Mouse (Mus musculus) cerebellum, postnatal 25 days (tissue): ENCODE data around the gene Rnf19b.

ENCODE experiments used
- DNase-seq, 2 experiments: peaks; one replicate each; pipeline ENCODE4 v3.0.0; 2021; ENCODE audit warnings: mixed read lengths in 2 of 2

The Rnf19b gene

DNA sequence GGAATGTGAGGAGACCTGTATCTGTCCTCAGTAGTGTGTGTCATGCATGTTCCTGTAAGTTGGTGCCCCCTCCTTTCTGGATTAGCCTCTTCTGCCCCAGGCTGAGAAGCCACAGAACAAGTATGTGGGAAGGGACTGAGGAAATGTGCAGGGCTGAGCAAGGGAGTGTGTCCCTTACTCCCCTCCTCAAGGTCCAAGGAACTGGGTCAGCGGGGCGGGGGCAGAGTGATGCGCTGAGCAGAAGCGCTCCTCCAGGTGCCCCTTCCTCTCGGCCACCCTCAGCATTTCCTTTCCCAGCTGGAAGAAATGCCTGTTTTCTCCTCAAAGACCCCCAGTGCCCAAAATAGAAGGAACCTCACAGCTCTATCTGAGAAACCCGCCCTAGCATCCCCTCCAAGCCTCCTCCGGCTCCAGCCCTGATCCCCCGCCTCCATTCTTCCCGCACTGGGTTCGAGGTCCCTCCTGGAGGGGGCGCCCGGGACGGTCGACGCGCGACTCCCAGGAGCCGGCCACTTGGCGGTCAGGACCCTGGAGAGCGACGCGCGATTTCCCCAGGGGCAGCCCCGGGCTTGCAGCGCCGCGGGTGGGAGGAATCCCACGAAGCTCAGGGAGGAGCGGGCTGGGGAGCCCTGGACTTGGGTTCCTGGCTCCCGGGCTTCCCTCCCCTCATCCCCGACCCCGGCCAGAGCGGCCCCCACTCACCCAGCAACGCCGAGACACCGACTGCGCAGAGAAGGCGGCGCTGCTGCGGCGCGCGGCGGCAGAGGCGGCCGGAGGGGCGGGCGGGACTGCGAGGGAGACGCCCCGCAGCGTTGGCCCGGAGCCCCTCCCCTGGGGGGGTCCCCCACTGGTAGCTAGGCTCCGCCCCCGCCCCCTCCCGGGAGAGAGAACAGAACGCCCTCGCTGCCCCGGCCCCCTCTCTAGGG lies 62.7 kb downstream of the Rnf19b start:
- DNase-seq, result peak; percentile 54 to 69

GRCm38 (mm10) chr4:129121569-129122086 lies 63.6 kb downstream of the Rnf19b start, which contains the start of gene Hpca:
TSS of gene Hpca (minus strand) at chr4:129122036.
- no peak for DNase-seq

- no peak for DNase-seq
These were observed 64.0 kb downstream of the Rnf19b start for GRCm38 (mm10) chr4:129122107-129122506.

GRCm38 (mm10) chr4:129122719-129123118 lies 64.6 kb downstream of the Rnf19b start:
- DNase-seq, result no peak

DNA sequence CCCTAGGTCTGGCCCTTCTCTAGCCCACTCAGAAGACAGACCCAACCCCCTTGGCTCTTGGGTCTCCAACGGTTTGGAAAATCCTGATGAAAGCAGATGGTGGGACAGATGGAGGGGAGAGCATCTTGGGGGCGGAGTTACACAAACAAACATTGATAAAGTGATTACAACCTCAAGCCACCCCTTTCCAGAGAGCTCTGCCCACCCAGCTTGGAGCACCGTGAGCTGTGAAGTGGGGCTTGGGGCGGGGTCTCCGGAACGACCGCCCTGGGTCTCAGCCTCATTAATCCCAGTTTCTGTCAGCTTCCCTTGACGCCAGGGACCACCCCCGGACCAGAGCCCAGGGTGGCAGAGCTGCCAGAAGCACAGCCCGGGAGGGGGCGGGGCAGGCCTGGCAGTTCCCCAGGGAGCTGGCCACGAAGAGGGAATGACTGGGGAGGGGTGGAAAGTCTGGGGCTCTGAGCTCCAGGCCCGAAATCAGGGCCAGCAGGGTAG lies 66.6 kb downstream of the Rnf19b start:
- peak in 1 of 2 experiments; percentile 60 for DNase-seq

- DNase-seq, result no peak
These were observed 67.8 kb downstream of the Rnf19b start for GRCm38 (mm10) chr4:129125736-129126451.

DNA sequence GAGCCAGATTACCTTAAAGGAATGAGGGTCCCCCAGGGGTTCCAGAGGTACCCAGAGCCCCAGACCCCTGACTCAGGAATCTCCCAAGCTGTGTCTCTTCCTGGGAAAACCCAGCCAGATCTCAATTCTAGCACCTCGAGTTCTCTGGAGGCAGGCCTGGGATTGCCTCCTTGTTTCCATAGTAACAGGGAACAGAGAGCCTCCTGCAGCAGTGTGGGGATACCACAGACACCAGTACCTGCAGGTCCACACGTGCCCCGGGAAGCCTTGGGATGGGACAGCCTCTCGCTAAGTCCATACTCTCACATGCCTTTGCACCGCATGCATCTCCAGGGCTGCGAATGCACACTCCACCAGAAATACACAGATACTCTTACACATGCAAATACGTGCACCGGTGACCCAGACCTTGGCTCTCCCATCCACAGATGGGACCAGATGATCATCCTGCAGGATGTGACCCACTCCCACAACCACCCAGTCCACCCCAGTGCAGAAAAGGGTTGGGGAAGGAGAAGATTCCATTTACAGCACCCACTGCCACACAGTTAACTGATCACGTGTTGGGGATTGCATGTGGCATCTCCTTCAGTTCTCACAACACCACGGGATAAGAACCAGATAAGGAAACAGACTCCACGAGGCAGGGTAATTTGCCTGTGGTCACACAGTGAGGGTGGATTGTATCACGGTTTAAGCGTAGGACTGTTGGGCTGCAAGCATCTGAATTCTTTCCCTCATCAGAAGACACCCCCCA lies 70.7 kb downstream of the Rnf19b start:
- no peak for DNase-seq

GRCm38 (mm10) chr4:129129387-129129786 lies 71.3 kb downstream of the Rnf19b start:
- DNase-seq, result no peak

- peak; percentile 68 to 74 for DNase-seq
These were observed 72.1 kb downstream of the Rnf19b start for GRCm38 (mm10) chr4:129130149-129130548.

- DNase-seq, result no peak
These were observed 72.8 kb downstream of the Rnf19b start for GRCm38 (mm10) chr4:129130755-129131303.

DNA sequence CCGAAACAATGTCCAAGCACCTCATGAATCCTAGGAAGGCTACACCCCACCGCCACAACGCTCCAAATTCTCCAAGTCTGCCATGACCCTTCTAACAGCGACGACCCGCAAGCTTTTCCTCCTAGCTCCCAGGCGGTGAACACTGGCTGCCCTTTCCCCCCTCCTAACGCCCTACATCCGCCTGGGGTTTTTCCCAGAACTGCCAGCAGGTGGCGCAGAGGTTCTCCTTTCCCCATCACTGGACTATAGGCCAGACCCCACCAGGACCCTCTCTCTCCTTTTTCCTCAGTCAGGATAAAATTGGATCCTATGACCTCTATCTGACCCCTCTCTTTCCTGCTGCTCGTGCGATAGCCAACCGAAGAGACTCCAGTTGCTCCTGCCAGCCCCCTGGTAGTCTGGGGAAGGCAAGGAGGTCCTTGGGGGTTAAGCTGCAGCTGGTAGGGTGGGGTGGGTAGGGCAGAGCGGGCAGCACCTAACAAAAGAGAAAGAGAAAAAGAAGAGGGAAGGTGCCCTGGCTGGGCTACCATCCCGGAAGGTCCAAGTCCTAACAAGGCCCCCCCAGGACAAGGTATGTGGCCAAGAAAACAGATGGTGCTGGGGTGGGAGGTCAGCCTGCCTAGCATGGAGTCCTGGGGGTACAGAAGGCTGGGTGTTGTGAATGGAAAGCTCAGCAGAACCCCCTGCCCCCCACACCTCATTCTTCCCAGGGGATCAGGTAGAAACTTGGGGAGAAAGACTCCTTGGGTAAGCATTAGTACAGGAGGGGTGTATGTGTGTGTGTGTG lies 76.9 kb downstream of the Rnf19b start:
- DNase-seq, result peak; percentile 89 to 92
